Mouse (Mus musculus) erythroblast, adult 5-6 weeks (primary cell): ENCODE results near the gene Lrmda. TPM values are rescaled to one million over a fixed set of nuclear protein-coding genes. Genes with fewer than 3 reads are reported as not detected.

Experiments used
- ATAC-seq: replicated peaks from 2 replicates; pipeline ENCODE4 v1.8.0; 2016; ENCODE audit warnings: moderate number of reproducible peaks, mild to moderate bottlenecking, moderate TSS enrichment, inconsistent platforms; ENCODE audit not compliant: poor library complexity, low FRiP score, severe bottlenecking
- total RNA-seq, 2 experiments: library from RNA; stranded (forward) in 1 of 2; stranded (reverse) in 1 of 2; fragments of 150-400 nt in 1 of 2; fragments of 200-764, 138-1000 nt in 1 of 2; gene quantifications; 2 replicates each; pipeline versions ENCODE4 v1.2.3 to v1.2.4; 2015 to 2017; ENCODE audit warnings: low replicate concordance in 2 of 2

The Lrmda gene
- total RNA-seq, 2 experiments from 2014 or later: 1.5 to 2.1 TPM

DNA sequence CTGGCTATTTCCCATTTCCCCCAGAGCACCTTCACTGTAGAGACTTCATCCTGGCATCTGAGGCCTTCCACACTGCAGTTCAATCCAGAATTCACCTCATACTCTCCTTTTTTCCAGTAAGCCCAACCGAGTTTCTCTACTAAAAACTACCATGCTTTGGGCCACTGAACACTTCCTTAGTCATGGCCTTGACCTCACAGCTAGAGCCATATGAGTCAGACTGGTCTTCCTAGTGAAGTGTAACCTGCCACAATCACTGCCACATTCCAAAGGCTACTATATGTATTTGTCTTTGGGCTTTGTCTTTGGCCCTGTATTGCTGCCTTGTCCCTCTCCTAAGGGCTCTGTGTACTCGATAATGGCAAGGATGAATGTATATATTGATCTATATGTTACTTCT is 708.0 kb downstream of the Lrmda start:
- ATAC-seq: no peak

DNA sequence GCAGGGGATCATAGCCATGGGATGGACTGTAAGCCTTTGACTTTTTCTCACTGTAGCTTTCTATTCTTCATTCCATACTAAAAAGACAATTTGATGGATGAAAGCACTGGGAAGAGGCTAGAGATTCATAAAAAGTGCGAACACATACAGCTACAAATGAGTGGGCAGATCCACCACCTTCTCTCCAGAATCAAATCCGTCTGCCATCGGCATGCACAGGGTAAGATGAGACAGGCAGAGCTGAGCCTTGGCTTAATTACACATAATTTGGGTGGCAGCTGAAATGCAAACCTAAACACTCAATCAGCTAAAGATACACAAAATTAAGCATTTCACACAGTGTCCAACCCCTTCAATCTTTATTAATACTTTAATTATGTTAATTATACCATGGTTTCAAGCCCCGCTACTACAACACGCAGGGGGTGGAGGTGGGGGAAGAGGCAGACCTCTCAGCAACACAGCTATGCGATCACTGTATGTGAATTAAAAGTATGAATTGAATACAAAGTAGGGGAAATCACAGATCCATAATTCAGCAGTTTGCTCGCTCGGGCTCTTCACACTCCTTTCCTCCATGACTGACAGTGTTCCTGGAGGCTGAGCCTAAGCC is 709.2 kb downstream of the Lrmda start:
- ATAC-seq: no peak

DNA sequence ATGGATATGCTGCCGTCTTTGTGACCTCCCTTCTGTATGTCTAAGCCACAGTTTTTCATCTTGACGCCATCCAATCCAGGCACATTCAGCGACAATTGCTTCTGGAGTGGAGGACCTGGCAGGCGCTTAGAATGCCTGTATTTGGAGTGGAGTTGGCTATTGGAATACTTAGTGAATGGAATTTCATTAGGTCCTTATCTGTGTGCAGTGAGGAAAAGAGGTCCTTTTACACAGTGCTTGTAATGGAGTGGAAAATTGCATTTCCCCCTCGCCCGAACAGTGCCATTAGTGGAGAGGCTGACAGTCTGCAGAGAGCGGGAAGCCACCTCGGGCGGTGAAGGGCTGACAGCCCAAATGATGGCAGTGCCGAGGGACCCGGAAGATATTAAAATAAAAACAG is 719.1 kb downstream of the Lrmda start:
- no peak for ATAC-seq

DNA sequence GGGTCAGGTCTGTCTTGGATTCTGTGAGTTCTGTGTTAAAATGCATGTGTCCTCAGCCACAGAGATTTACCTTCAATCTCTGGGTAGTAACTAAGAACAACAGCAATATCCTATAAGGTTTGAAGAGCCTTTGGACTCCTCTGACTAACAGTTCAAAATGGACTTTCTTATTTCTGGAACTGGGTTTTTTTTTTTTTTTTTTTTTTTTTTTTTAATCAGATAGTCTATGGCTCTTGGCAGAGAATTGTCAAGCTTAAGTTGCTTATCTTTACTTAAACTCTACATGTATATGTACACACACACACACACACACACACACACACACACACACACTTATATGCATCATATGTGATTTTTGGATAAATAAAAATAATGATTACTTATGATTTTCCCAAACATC is 723.0 kb downstream of the Lrmda start:
- ATAC-seq: no peak

DNA sequence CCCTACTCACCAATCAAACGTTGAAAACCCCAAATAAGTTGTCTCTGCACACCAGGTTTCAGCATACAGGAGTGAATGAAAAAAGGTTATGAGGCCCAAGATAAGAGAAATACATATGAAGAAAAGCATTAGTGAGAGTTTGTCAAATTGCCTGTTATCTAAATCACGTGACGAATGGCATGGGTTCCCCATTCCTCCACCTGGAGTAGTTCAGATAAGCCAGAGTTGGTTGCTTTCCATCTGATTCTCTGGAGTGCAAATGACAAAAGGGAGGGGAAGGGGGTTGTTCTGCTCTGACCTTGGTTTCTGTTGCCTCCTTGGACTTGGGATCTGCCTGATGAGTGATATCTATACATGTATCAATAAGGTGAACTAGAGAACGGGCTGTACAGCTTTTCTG is 723.8 kb downstream of the Lrmda start:
- ATAC-seq: no peak

DNA sequence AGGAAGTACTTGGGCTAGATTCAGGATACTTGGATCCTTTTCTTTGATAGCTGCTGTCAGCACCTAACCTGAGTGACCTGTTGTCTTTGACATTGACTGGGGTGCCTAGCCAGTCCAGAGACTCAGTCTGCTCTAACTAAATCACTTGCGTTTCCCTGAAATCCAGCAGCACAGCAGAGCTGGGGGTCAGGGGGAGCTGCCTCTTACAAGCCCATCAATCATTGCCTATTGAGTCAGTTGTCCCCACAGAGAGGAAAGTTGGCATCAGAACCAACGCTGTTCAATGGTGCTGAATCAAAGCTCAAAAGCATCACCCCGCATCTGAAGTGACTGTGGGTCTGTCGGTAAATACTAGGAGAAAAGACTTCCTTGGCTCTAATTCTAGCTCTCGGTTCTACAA is 725.2 kb downstream of the Lrmda start:
- ATAC-seq: no peak

DNA sequence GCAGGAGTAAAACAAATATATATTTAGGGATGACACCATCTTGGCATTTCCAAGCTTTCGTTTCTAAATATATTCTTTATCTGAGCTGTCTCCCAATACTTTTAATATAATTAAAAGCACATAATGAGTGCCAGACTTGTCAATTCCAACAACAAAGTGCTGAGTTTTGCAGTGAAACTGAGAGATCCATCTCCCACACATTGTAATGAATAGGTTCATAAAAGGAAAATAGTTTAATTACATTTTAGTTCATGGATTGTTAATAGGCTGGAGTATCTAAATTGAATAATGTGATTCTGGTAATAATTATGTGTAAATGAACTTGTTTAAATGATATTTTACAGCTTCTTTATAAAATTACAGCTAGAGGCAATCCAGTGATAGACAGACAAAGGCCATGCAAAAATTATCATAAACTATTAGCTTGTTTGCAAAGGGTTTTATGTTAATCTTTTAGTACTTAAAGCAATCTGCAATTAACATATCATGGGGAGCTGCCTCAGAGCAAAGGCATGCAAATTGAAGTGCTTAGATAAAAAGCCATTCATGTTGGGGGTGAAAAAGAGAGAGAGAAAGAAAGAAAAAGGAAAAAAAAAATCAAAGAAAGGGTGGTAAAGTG is 725.9 kb downstream of the Lrmda start:
- no peak for ATAC-seq

DNA sequence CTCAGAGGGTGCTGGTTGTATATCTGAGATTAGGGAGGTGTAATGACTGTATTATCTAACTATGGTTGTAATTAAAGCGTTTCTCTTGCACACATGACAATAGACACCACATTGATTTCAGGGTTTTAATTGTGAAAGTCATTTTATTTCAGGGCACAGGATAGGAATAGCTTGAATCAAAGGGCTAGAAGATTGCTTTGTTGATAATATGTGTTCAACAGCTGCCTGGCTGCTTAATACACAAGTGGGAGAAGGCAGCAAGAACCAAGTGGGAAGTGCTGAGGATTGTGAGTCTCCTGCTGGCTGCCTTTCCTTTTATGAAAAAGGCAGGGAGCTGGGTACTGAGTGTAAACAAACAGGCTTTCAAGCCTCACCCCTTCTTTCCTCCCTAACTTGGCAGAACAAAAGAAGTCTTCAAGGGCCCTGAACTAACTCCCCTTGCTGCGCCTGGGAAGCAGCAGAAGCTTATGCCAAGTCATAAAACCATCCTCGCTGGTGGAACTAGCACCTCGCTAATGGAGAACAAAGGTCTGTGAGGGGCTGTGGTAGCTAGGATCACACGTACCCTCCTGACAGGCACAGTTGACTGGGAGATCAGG is 726.5 kb downstream of the Lrmda start:
- ATAC-seq: no peak

DNA sequence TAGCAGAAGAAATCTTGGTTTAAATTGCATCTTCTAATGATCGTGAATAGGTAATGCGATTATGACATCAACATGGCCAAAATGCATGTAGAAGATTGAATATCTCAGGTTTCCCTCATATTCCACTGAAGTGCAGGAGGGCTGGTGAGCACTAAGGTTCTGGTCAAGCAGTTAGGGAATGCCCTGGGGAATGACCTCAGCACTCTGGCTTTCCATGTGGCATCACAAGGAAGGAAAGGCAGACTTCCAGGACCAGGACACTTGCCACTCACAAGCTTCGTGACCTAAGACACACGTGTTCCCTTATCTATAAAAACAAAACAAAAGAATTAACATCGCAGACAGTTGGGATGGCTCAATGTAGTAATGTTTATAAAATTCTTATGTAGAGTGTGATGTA is 728.3 kb downstream of the Lrmda start:
- ATAC-seq: no peak

DNA sequence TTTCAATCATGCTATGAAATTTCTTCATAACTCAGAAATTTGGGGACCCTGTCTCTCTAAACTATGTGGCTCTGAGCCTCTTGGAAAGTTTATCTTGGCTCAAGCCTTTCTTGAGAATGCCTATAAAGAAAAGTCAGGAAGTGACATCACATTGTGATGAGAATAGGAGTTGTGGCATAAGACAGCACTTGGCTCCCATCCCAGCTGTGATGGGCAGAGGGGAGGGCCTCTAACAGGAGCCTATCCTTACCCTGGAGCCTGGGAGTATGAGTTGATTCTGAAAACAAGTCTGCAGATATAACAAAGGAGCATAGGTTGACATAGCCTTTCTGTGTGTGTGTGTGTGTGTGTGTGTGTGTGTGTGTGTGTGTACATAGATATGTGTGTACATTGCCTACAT is 730.9 kb downstream of the Lrmda start:
- ATAC-seq: no peak

DNA sequence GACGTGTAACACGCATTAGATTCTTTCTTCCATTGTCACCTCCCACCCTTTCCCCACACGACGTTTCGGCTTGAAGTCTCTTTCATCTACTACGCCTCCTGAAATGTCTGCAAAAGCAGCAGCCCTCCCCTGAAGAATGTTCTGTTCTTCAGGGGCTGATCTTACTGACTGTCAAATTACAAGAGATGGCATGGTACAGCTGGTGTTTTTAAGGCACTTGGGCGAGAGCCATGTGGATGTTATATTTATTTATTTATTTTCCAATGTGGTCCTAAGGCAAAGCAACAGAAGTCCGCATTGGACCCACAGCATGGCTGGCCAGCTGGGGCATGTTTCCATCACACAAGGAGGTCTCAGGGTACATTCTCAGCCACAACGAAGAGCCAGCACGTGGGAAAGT is 731.8 kb downstream of the Lrmda start:
- no peak for ATAC-seq

DNA sequence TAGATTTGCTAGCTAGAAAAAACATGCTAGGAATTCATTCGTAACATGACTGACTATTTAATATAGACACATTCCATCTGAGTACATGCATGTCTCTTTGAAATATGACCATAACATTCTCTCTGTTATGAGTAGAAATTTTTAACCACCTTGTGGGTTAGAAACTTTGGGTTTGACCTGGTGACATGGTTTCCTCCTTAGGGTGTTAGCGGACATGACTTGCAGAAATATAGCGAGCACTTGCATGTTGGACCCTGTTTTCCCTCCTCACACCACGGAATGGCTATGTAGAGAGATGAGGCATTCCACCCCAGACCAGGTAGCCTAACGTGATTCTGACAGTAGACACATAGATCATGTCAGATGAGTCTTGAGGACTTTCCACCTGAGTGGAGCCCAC is 735.1 kb downstream of the Lrmda start:
- ATAC-seq: no peak

DNA sequence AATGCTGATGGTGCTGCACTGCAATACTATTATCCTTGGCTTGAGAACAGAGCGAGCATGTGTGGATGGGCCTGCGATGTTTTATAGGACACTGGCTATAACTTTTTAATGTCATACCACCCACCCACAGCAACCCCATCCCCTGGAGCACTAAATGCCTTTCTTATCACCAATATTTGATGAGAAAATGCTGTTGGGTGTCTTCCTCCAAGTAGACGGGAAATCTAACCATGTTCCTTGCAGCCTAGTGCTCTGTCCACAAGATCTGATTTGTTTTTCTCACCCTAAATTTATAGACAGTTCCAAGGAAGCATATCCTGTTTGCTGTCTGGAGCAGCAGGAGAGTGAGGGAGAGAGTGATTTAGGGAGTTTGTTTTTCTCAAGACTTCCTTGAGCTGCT is 738.0 kb downstream of the Lrmda start:
- ATAC-seq: no peak

DNA sequence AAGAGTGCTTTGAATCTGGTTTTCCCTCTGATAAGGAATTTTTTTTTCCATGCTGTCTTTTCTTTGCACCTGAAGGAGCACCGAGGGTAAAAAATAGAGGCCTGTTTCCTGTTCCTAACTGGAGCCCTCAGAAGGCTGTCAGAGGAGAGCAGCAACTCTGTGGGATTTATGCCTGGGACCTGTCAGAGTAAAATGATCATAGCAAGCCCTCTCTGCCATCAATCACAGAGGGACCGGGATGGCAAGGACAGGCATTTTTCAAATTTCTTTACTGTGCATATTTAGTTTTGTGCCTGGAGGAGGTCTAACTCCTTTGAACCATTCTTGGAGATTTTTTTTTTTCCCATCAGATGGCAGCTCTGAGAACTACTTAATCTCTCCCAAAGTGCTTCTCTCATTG is 739.7 kb downstream of the Lrmda start:
- ATAC-seq: no peak

DNA sequence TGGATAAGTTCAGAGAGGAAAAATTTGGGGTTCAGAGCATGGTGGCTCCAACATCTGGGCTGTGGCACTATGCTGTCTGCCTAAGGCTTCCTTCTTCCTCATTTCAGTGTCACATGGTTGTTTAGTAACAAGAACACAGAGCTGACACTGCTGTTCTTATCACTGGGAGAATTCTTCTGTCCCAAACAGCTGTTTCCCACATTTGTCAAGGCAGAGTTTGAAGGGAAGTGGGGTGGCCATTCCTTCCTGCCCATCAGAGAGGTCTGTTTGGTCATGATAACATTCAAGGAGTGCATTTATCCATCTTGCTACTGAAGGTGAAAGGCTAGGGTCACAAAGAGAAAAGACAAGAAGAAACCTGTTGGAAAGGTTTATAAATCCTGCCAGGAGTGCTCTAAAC is 740.2 kb downstream of the Lrmda start:
- no peak for ATAC-seq

DNA sequence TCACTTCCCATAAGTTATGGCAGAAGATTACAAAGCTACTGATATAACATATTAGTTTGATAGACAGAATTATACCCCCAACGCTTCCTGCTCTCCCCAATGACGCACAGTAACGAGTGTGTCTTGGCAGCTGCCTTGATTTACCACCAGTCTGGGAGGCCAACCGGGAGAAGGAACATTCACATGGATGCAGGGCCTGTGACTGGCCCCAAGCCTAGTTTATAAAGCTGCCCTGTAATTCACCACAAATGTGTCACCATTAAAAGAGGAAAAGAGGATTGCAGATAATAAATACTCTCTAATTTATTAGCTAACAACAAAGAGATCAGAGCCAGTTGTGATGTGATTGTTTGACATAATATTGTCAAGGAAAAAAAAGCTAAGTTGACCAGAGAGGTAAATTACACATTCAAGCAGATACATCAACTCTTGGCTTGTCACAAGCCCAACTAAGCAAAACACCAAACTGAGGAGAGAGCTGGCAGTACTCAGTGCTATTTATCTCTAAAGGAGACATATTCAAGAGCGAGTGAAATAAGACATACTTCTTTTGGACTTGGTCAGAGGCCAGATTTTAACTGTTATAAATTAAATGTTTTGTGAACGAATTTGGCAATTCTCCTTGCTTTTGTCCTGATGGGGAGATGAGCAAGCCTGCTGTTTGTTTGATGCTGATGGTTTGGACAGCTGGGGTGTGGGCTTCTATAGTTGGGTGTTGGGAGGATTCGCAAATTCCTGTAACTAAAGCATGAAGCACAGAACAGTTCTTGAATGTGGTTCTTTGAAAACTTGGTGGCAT is 740.9 kb downstream of the Lrmda start:
- ATAC-seq: no peak

DNA sequence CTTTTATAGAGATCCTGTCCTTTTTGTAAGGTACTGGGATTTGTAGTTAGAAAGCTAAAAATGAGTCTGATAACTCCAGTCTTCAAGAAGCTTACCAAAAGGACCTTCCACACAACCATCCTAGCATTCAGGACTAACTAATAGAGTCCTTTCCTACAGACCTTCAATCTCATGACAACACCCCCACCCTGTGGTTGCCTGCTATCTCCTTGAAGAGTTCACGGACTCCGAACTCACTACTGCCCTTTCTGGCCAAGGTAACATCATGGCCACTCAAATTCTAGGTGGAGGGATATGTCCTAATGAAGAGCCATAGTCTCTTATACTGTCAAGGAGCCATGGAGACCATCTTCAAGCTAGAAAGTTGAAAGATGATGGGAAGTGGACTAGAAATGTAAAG is 762.2 kb downstream of the Lrmda start:
- no peak for ATAC-seq

DNA sequence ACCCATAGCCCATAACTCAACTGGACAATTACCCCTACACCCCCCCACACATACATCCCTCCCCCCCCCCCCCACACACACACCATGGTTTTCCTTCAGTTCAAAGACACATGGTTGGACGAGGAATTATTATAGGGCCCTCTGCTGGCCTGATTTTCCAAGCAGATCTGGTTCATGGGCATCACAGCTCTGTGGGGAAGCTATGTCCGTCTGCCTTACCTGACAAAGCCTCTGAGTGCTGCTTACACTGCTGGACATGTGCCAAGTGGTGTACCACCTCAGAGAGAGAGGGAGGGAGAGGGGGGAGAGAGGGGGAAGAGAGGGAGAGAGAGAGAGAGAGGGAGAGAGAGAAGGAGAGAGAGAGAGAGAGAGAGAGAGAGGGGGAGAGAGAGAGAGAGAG is 762.9 kb downstream of the Lrmda start:
- ATAC-seq: no peak

DNA sequence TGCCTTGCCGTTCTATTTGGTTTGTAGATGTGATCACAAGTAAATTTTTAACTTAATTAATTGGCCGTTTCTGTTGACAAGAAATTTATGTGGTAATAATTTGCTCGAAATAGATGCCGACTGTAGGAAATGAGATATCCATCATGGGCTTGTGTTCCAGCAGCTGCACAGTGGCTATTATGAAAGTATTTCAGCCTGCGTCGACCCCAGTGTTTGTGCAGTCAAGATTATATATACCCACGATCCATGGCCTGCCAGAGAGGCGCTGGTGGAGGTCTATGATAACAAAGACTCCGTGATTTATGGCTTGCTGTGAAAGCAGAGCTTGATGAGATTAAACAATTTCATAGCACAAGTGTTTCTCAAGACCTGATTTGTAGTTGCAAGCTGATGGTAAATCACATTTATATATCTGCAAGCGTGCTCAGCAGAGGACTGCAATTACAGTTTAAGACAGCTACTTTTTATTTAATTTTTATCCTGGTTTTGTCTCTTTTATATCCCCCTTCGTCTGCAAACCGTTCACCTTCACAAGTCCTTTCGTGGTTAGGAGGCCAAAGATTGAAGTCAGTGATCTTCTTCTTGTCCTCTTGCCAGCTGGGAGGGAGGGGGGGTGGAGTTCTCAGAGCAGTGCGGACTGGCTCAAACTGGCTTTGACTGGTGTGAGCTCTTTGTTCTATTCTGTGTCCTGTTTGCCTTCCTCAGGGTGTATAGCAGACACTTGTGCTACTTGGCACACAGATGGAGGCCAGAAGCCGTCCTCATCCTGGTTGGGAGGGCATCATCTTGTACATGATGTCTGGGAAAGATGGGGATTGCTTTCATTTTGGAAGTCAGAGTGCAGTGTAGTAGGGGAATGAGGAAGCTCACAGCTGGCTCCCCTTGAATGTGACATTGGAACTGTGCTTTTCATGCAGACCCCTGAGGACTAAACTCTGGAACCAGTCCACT is 764.0 kb downstream of the Lrmda start:
- no peak for ATAC-seq

DNA sequence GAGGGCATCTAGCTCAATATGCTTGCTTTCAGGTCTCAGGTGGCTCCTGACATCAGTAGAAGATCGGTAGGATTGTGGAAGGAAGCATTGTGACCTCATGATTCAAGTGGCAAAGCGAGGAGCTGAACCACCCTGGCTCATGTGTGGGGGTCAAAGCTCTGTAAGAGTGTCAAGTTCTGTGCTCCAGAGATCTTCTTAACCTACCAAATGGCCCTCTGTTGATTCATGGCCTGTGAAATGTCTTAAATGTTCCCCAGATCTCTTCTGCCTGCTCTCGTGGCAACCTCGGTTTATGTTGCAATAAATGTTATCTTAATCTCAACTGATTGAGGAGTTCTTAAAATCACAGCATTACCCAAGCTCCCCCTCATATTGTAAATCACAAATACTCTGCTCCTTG is 780.5 kb downstream of the Lrmda start:
- ATAC-seq: no peak
